Mouse (Mus musculus) cerebellum, adult (tissue): ENCODE results near the gene Ankrd24.
"Not testable (repeated sequence)": the region's sequence is repeated elsewhere in the genome, so short reads cannot be mapped to it uniquely, and the experiment has no call there.

Experiments
- ATAC-seq: cut with Nextera tagmentation; 2 replicates; pipeline ENCODE4 v1.9.2; 2017; ENCODE audit warnings: mild to moderate bottlenecking, moderate library complexity, mixed read lengths; ENCODE audit not compliant: insufficient number of reproducible peaks, low FRiP score, low TSS enrichment

The Ankrd24 gene

DNA sequence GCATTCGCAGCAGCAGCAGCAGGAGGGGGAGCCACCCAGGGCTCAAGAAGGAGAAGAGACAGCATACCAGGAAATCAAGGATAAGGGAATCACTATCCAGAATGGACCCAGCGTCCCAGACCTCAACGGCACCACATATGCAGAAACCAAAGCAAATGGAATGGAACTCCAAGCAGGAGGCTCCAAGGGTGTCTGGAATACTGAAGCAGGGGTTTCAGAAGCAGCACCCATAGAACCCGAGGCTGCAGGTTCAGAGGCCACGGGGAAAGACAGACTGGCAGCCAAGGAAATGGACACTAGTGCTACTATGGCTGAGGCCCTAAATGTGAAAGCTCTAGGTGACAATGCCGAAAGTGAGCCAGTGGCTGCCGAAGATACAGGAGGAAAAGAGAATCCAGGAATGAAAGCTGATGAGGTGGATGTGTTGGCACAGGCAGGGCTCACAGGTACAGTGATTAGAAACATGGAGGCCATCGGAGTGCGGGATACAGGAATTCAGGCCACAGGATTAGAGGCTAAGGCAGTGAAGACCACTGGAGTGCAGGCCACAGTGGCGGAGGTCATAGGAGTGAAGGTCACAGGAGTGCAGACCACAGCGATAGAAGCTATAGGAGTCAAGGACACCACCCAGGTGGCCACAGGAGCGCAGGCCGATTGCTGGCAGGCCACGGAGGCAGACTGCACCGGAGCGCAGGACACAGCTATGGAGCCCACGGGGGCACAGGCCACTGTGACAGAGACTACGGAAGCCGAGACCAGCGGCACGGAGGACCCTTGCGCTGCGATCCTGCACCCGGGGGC lies 14.5 kb downstream of the Ankrd24 start:
- ATAC-seq: peak; percentile 42

DNA sequence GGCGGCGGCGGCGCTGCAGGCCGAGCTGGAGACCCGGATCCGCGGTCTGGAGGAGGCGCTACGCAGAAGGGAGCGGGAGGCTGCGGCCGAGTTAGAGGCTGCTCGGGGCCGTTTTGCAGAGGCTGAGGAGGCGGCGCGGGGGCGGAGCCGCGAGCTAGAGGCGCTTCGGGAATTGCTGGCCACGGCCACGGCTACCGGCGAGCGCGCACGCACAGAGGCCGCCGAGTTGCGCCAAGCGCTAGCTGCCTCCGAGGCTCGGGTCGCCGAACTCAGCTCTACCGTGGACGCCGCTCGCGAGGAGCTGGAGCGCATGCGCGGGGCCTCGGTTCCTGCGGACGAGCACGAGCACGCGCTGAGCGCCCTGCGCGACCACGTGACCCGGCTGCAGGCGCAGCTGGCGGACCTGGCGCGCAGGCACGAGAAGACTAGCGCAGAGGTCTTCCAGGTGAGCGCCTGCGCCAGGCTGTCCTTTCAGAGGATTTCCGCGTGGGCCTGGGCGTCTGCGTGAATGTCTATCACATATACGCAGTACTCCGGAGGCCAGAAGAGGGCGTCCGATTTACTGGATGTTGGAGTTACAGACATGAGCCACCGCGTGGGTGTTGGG lies 15.2 kb downstream of the Ankrd24 start:
- ATAC-seq: peak; percentile 90

- ATAC-seq: no peak
Measured at GRCm38 (mm10) chr10:81644162-81644561, 15.8 kb downstream of the Ankrd24 start.

DNA sequence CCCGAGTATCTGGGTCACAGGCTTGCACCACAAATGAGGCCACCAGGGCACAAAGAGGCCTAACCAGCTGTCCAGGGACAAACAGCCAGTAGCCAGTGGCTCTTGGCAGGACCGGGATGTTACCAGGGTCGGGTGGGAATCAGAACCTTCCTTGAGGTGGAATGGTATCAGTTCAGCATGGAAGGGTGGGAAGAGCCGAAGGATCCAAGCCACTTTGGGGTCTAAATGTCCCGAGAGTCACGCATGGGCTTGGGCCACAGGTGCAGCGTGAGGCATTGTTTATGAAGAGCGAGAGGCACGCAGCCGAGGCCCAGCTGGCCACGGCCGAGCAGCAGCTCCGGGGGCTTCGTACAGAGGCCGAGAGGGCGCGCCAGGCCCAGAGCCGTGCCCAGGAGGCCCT lies 16.4 kb downstream of the Ankrd24 start:
- ATAC-seq: no peak

- ATAC-seq: no peak
Measured at GRCm38 (mm10) chr10:81645391-81645790, 17.1 kb downstream of the Ankrd24 start.

- ATAC-seq: no peak
Measured at GRCm38 (mm10) chr10:81646015-81646555, 17.7 kb downstream of the Ankrd24 start.

GRCm38 (mm10) chr10:81648803-81649775 lies 20.7 kb downstream of the Ankrd24 start, which contains the start of gene Gm10778:
Gene Gm10778 (plus strand): TSS chr10:81649059.
- ATAC-seq: peak; percentile 99

DNA sequence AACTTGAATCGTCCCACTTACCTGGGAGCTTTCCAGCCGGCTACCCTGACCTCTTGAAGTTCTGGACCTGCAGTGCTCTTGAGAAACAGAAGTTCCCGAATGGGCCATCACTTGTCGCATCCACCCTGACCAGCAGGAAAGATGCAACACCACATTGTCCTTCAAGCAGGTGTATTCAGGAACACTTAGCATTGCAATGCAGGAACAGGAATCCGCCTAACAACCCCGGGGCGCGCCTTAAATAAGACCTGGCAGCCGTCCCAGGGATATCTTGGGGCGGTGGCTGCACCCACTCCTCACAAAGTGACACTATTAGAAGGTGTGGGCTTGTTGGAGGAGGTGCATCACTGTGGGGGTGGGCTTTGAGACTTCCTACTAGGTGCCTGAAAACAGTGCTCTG lies 26.8 kb downstream of the Ankrd24 start:
- no peak for ATAC-seq

GRCm38 (mm10) chr10:81656174-81656573 lies 27.8 kb downstream of the Ankrd24 start:
- no peak for ATAC-seq

DNA sequence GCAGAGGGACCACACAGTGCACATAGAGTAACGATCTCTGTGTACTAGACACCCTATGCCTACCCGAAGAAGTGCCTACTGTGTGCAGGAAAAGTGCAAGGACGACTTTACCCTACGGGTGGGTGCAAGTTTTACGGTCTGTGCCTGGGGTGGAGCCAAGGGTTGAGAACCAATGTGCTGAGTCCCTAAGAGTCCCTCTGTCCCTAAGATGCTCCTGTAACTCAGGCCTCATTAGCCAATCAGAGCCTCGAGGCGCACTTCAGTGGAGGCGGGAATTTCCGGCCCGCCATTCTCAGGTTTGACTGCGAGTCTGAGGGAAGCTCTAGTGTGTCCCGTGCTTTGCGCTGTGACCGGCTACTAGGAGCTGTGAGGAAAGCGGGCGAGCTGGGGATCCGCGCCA lies 58.8 kb downstream of the Ankrd24 start:
- not testable (repeated sequence) for ATAC-seq
